Mouse (Mus musculus) adrenal gland, adult (tissue): ENCODE results near the gene Rpl32.

Source experiments
- DNase-seq, 2 experiments: peaks; one replicate each; pipeline ENCODE4 v3.0.0; 2022 to 2023; ENCODE audit warnings: low spot score in 1 of 2; ENCODE audit not compliant: inconsistent age in 2 of 2

The Rpl32 gene

DNA sequence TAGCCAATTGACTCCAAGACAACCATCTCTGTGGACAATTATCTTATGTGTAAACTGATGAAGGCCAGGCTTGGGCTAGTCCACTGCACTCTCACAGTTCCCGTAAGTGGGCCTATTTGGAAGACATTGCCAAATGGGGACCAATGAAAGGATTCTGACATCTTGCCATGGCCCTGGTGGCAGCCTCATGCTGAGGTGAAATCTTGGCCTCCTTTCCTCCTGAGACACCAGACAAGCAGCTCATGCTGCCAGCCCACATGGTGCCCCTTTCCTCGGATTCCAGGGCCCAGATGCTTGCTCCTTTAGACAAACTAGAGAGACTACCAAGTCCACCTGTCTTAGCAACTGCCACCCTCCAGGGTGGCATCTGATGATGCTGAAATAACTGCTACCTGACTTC, 9.6 kb upstream of the Rpl32 start:
- DNase-seq: no peak

DNA sequence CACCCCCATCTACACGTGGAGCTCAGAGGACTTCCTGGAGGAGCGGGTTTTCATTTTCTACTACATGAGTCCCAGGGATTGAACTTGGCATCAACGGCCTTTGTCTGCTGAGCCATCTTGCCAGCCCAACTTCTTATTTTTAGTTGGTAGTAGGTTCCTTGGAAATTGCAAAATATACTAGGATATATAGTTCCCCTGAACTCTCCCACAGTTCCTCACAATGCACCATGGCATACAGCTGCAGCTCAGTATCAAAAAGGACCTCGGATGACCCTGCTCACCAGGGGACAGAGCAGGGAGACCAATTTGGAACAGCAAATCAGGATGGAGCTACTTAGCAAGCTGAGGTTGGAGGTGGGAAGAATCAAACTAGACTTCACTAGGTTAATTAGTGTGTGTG, 6.5 kb upstream of the Rpl32 start:
- DNase-seq: no peak

DNA sequence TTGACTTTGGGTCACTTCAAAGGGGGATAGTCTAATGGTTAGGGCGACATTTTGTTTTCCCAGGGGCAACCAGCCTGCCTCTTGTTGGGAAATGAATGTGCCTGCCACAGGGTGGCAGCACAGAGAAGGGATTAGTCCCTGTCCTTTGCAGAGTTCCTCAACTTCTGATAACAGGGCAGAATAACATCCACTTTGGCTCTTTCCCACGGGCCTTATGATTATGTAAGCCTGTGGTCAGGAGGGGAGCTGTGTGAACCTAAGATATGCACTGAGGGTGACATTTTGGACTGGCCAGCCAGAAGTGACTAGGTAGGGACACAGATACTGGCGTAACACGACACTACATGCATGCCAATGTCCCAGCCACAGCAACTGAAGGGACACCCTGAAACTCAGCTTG, 5.6 kb upstream of the Rpl32 start:
- peak; percentile 80 to 89 for DNase-seq

DNA sequence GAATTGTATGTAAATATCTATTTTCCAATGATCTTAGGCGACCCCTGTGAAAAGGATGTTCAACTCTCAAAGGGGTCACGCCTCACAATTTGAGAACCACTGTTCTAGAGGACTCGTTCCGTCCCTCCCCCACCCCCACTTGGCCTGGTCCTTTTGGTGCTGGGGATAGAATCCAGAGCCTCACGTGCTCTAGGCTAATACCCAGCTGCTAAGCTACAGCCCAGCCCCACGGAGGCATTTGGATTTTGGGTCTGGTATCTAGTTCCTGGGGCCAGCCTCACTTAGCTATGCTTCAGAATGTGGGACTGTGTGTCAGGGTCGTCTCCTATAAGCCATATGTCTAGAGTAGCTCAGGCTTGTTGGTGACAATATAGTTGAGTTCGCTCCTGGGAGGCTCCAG, 3.1 kb upstream of the Rpl32 start:
- no peak for DNase-seq

DNA sequence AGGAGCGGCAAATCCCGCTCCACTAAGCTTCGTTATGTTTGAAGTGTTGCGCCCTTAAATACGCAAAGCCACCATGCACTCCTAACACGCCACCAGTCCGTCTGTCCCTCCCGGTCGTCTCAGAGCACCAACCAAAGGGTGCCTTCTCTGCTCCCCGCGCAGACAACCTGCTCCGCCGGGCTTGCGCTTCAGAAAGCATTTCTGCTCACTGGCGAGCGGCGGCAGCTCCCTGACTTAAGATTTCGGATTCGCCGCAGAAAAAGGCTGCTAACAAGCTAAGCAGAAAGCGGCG, 405 bp downstream of the Rpl32 start:
- no peak for DNase-seq

DNA sequence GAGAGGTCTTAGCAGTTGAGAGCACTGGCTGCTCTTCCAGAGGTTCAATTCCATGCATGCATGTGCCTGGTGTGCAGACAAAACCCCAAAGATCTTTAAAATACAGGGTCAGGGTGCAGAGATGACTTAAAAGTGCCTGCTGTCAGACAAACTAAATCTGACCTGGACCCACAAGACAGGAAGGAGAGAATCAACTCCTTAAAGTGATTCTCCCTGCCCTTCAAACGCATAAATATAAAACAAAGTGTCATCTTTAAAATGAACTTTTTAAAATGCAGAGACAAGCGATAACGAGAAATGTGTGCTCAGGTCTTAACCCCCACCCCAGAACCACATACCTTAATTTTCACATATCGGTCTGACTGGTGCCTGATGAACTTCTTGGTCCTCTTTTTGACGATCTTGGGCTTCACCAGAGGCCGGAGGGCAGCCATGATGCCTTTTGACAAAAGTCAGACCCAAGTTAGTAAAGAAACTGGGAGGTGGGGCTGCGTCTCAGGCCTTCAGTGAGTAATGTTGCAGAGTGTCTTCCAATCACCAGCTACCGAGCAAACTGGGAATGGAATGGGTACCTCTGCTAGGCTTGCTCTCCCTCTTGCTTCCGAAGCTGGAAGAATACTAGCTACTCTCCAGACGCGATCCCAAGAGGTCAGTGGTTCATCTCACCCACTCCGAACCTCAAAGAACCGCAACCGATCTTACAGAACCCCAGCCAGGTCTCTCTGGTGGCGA, 917 bp downstream of the Rpl32 start:
- DNase-seq: no peak

DNA sequence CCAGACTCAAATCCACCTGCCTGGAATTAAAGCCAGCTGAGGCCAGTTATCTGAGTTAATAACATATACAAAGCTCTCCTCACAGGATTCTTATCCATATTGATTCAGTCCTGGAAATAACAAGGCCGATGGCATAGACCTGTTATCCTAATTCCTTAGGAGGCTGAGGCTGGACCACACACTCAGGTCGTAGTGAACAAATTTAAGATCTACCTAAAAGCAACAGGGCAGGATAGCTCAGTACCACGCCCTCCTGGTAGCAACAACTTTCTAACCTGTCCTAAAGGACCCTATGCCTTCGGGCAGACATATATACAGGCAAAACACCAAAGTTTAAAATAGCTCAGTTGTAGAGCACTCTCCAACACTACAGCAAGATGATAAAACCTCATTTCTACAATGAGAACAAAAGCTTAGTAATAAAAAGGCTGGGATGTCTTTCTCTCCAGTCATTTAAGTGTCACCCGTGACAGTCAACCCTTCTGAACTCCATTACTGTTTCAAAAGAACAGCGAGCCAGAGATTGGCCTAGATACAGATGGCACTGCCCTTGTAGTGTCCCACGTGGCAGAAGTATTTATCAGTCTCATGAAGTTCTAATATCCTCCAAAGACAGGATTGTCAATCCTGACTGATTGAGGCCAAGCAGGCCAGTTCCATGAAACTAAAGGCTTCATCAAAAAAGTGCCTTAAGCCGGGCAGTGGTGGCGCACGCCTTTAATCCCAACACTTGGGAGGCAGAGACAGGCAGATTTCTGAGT, 3.9 kb downstream of the Rpl32 start:
- peak in 1 of 2 experiments; percentile 57 for DNase-seq

DNA sequence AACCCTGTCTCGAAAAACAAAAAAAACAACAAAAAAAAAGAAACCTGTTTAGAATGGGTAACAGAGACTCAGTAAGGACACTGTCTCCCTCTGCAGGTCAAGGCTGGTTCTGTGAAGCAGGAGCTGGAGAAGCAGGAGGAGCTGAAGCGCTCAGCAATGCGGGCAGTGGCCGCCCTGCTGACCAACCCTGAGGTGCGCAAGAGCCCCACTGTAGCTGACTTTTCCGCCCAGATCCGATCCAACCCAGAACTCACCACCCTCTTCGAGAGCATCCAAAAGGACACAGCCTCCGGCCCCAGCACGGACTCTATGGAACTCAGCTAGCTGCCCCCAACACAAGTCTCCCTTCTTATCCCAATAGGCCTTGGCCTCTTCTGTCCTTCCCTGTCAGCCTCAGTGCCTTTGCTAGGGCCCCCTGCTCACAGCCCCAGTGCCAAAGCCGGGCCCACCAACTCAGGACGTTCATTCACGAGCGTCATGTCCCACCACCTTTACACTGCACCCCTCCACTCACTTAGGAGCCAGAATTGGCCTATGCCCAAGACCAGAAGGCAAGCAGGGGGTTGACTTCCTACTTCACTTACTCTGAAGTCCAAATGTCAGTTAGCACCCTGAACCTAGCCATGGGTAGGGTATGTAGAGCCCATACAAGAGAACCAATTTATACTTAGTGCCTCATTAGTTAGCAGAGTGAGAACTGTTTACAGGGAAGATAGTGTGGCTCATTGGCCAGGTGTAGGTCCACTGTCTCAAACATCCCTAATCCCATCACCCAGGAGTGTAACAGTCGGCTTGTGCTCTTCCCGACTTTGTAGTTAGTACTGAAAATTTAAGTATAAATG, 4.8 kb downstream of the Rpl32 start:
- DNase-seq: peak; percentile 79 to 90

DNA sequence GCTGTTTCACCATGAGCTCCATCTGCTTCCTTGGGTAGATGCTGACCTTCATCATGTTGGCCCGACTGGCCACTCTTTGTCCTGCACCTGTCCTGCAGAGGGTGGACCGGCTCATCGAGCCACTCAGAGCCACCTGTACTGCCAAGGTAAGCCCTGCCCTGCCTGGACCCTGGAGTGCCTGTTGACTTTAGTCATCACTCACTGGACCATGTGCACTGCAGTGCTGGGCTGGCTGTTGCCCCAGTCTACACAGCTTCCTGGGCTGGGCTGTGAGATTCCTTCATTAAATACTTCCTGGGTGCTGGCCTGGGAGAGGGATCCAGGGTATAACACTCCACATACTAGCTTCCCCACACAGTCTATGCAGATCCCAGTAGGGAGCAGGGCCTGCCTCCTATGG, 6.7 kb downstream of the Rpl32 start:
- peak in 1 of 2 experiments; percentile 24 for DNase-seq

DNA sequence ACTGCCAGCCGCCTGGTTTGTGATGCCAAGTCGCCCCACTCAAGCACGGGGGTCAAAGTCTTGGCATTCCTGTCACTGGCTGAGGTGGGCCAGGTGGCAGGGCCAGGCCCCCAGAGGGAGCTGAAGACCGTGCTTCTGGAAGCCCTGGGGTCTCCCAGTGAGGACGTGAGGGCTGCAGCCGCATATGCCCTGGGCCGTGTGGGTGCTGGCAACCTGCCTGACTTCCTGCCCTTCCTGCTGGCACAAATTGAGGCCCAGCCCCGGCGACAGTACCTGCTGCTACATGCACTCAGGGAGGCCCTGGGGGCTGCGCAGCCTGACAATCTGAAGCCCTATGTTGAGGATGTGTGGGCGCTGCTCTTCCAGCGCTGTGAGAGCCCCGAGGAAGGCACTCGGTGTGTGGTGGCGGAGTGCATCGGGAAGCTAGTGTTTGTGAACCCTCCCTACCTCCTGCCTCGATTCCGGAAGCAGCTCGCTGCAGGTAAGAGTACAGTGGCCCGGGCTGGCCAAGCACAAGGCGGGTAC, 15.8 kb downstream of the Rpl32 start:
- peak in 1 of 2 experiments; percentile 22 for DNase-seq

DNA sequence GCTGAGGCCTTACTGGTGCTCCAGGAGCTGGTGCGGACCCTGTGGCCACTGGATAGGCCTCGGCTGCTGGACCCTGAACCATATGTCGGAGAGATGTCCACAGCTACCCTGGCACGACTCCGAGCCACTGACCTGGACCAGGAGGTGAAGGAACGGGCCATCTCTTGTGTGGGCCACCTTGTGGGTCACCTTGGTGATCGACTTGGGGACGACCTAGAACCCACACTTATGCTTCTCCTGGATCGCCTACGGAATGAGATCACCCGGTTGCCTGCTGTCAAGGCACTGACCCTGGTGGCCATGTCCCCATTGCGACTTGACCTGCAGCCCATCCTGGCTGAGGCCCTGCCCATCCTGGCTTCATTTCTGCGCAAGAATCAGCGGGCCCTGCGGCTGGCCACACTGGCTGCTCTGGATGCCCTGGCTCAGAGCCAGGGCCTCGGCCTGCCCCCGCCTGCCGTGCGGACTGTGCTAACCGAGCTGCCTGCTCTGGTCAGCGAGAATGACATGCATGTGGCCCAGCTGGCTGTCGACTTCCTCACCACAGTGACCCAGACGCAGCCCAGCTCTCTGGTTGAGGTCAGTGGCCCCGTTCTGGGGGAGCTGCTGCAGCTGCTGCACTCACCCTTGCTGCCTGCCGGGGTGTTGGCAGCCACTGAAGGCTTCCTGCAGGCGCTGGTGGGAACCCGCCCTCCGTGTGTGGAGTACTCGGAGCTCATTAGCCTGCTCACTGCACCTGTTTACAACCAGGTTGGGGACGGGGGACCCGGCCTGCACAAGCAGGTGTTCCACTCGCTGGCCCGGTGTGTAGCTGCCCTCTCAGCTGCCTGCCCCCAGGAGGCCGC, 16.5 kb downstream of the Rpl32 start:
- peak in 1 of 2 experiments; percentile 35 for DNase-seq

DNA sequence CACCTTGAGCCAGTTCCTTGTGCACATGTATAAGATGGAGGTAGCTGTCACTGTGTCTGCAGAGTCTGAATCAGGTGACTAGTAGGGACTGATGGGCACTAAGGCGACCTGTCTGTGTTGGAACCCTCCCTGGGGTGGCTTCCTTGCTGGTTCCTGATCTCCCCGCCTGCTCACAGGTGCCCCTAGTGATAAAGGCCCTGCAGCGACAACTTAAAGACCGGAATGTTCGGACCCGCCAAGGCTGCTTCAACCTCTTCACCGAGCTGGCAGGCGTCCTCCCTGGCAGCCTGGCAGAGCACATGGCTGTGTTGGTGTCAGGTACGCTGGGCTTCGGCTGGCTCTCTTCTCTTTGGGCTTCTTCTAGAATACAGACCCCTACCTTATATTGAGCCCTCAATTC, 17.5 kb downstream of the Rpl32 start:
- DNase-seq: no peak

DNA sequence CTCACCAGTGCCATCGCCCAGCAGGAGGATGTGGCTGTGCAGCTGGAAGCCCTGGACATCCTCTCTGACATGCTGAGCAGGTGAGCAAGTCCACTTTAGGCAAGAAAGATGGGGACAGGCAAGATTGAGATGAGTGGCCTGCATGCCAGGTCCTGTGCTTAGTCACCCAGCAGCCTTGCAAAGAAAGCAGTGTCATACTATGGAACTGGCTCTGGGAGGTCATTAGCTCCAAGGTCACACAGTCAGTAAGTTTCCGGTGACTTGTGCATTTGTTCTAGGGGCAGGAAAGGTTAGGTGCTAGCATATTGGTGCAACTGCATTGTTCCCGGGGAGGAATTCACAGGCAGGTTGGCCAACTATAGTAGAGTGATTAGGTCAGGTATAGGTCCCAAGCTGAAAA, 25.8 kb downstream of the Rpl32 start:
- peak; percentile 77 to 86 for DNase-seq

DNA sequence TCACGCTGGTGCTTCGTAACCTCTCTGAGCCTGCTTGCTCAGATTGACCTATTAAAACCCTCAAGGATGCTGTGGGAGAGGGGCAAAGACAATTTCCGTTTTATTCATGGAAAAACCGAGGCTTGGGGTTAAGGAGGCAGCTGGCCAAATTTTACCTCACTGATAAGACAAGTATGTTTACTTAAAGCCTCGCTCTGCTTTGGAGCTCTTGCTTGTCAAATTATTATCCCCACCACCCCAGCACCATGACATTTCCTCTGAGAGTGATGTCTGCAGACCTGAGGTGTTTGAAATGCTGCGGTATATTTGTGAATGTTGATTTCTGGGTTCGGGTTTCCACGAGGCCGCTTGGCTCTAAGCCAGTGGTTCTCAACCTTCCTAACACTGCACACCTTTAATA, 32.2 kb downstream of the Rpl32 start:
- DNase-seq: no peak

DNA sequence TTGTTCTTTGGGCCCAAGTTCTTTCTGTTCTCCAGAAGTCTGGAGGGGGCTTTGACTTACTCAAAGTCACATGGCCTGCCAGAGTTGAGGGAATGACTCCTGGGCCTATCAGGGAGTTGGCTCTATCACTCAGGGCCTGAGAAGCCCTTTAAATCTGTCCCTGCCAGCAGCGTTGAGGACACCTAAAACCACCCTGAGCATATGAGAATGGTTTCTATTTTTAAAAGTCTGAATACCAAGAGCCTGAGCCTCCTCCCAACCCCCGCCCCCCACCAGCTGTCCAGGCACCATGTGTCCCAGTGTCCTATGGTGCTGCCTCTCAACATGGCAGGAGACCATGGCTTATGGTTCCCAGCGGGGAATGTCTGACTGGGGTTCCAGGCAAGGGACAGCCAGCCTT, 32.7 kb downstream of the Rpl32 start:
- no peak for DNase-seq

DNA sequence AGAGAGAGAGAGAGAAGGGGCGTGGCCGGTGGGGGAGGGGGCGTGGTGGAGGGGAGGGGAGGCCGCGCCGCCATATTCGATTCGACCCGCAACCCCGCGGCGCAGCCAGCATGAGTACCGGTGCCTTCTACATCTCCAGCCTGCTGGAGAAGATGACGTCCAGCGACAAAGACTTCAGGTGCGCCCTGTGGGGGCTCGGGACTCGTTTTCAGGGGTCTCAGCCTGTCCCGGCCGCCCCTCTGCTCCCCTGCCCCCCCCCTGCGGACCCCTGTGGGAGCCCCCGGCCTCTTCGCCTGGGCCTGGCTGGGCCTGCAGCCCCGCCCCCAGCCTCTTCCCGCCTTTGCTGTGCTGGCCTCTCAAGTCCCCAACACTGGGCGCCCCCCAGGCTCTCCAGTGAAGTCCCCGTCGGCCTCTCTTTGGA, 34.0 kb downstream of the Rpl32 start, which contains the start of gene Cand2:
Cand2 (plus strand) TSS at position 38 of the 421 bp plus-strand sequence.
- peak; percentile 46 to 77 for DNase-seq

DNA sequence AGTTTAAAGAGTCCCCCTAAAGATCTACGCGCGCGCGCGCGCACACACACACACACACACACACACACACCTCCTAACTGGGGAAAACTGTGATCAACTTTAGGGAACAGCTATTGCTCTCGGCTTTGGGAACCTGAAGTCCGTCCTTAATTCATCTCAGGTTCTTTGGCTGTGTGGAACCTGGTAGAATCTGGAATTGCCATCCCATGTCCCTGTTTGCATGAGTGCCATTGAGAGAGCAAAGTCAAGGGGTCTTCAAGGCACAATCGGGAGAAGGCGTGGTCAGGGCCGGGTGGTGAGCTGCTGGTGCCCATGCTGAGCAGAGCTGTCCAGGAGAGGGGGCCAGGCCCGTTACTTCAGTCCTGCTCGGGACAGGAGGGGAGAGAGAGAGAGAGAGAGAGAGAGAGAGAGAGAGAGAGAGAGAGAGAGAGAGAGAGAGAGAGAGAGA, 34.6 kb downstream of the Rpl32 start:
- peak; percentile 43 to 81 for DNase-seq

DNA sequence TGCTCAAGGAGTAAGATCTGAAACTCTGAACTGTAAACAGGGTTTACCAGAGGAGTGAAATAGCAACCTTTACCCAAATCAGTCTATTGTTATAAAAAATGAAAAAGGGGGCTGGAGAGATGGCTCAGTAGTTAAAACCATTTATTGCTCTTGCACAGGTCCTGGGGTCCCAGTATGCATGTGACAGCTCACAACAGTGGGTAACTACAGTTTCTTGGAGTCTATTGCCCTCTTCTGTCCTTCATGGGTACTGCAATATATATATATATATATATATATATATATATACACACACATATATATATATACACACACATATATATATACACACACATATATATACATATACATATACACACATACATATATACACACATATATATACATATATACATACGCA, 35.9 kb downstream of the Rpl32 start:
- no peak for DNase-seq

DNA sequence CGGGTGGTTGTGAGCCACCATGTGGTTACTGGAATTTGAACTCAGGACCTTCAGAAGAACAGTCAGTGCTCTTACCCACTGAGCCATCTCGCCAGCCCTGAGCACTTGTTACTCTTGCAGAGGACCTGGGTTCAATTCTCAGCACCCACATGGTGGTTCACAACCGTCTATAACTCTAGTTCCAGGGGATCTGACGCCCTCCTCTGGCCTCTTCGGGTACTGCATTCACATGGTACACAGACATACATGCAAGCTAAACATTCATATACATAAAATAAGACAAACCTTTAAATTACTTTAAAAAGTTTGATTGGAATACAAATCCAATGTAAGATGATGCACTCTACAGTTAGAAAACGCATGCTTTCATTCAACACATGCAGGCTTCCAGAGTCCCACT, 36.3 kb downstream of the Rpl32 start:
- no peak for DNase-seq

DNA sequence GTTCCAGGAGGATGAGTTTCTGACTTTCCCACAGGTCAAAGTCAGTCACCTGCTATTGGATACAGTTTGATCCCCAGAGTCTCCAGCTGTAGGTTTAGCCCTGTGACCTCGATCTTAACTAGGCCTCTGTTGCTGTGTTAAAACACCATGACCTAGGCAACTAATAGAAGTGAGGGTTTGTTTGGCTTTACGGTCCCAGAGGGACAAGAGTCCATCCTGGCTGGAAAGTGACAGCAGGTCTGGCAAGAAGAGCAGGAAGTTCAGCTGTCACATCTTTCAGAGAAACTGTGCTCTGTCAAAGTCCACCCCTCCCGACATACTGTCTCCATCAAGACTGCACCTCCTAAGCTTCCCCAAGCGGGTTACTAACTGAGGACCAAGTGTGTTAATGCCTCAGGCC, 37.7 kb downstream of the Rpl32 start:
- no peak for DNase-seq
